Mouse (Mus musculus) layer of hippocampus, postnatal 25 days (tissue): Measurements from ENCODE around the gene Nfasc. TPM values are rescaled to one million over a fixed set of nuclear protein-coding genes. Genes with fewer than 3 reads are reported as not detected.

Experiments
- DNase-seq, 2 experiments: peaks; one replicate each; pipeline ENCODE4 v3.0.0; 2022; ENCODE audit warnings: mixed read lengths in 2 of 2, low spot score in 1 of 2; ENCODE audit errors: extremely low spot score in 1 of 2
- total RNA-seq, 2 experiments: library from RNA; stranded (reverse); gene quantifications; 2 replicates each; pipeline ENCODE4 v1.2.3; 2021

The Nfasc gene
- total RNA-seq: 100 to 1,000 TPM; 186 to 238 TPM

DNA sequence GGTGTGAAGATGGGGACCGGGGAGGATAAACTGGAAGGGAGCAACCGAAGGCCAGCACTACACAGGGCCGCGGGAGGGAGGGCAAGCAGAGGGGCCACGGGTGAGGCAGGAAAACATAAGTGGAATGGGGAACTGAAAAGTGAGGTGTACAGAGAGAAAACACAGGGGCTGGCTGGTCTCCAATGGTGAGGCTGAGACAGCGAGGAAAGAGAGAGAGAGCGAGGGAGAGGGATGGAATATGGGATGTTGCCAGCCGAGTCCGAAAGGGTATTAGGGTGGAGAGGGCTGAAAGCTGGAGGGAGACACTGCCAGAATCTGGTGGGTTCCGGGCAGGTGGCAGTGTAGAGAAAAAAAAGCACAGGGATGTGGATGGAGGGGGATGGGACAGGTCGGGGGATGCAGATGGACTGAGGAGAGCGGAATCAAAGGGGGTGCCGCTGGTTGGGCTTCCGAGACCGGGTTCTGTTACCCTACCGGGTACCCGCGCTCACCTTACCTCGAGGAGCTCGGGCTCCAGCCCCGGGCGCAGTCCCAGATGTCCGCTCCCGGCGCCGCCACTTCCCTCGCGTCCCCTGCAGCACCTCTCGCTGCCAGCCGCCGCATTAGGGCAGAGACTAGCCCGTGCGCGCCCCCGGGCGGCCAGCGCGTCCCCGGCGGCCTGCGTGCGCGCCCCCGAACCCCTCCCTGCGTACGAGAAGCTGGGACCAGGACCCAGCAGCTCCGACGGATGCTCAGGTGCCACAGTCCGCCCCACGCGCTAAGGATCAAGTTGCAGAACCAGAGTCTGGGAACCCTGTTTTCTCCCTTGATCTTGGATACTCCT, at the start of gene Nfasc:
Nfasc (minus strand) TSS at position 623 of the 823 bp plus-strand sequence.
- peak; percentile 83 to 86 for DNase-seq

- no peak for DNase-seq
Observed at GRCm38 (mm10) chr1:132791049-132791448, 49.5 kb upstream of the Nfasc start.

DNA sequence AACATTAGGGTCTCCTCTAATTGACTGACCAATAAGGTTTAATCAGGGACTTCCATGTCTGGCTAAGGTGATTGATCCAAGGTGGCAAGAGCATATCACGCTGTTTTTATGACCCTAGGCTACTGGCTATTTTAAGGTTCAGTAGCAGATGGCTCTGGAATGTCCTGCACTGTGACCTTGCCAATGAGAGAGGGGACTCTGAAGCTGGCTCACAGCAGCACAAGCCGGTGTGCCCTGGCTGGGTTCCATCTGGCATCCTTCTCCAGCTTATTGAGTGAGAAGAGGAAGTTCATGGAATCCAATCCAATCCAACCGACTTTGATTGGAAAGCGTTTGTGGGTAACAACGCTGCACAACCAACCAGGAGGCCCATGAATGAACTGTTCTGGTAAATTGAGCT, 45.3 kb upstream of the Nfasc start:
- DNase-seq: no peak

GRCm38 (mm10) chr1:132781607-132782445, 40.2 kb upstream of the Nfasc start:
- no peak for DNase-seq

- no peak for DNase-seq
Observed at GRCm38 (mm10) chr1:132780961-132781360, 39.4 kb upstream of the Nfasc start.

- DNase-seq: no peak
Observed at GRCm38 (mm10) chr1:132780254-132780653, 38.7 kb upstream of the Nfasc start.

DNA sequence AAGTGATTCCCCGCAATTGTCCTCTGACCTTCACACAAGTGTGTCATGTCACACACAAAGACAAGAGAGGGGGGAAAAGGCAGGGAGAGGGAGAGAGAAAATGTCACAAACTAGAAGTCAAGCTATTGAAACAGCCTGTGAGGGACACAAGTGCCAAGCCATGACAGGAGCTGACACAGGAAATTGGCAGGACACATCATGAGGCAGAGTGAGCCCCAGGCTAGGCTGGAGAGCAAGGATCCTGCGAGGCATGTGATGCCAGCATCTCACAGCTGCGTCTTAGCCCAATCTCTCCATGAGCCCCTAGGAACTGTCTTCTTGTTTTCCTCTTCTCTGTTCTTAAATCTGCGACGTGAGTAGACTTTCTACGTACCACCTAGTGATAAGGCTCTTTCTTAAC, 33.4 kb upstream of the Nfasc start:
- no peak for DNase-seq

GRCm38 (mm10) chr1:132771377-132771776, 29.8 kb upstream of the Nfasc start:
- DNase-seq: peak in 1 of 2 experiments; percentile 67

DNA sequence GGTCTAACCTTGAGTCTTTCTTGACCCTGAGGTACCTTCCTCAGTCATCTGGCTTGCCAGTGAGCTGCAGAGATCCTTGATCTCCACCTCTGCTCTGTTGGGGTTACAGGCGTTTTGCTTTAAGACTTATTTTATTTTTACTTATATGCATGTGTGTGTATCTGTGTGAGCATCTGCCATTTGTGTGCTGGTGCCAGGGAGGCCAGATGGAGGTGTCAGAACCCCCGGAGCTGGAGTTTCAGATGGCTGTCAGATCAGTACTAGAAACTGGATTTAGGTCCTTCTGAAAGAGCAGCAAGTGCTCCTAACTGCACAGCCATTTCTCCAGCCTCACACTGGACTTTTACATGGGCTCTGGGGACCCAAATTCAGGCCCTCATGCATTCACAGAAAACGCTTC, 28.0 kb upstream of the Nfasc start:
- DNase-seq: no peak

GRCm38 (mm10) chr1:132767422-132767821, 25.8 kb upstream of the Nfasc start:
- no peak for DNase-seq

- DNase-seq: no peak
Observed at GRCm38 (mm10) chr1:132765887-132766651, 24.5 kb upstream of the Nfasc start.

- DNase-seq: no peak
Observed at GRCm38 (mm10) chr1:132765222-132765621, 23.6 kb upstream of the Nfasc start.

DNA sequence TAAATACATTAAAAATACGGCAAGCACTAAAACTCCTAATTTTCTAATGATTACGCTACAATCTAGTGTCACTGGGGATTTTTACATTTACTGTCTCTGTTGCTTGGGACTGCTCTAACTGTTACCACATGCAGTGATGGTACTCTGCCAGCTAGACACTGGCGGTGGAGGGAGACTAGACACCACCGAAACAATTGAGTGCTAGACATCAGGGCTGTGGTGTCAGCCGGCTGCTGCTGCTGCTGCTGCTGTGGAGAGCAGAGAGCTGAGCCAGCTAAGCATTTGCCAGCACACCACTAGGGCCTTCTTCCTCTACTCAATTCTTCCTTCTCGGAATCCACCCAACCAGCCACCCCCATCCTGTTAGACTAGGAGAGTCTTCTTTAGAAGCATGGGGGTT, 17.8 kb upstream of the Nfasc start:
- DNase-seq: no peak

- peak; percentile 73 to 74 for DNase-seq
Observed at GRCm38 (mm10) chr1:132758656-132759370, 17.2 kb upstream of the Nfasc start.

DNA sequence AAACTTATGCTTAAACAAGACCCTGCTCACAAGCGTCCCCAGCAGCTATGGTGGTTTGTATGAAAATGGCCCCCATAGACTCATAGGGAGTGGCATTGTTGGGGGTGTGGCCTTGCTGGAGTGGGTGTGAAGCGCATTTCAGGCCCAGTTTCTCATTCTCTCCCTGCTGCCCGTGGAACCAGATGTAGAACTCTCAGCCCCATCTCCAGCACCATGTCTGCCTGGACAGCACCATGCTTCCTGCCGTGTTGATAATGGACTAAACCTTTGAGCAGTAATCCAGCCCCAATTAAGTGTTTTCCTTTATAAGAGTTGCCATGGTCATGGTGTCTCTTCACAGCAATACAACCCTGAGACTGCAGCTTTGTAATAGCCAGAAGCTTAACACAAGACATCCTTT, 13.6 kb upstream of the Nfasc start:
- DNase-seq: no peak

GRCm38 (mm10) chr1:132749217-132749884, 7.8 kb upstream of the Nfasc start:
- no peak for DNase-seq

- DNase-seq: no peak
Observed at GRCm38 (mm10) chr1:132746302-132746701, 4.7 kb upstream of the Nfasc start.

DNA sequence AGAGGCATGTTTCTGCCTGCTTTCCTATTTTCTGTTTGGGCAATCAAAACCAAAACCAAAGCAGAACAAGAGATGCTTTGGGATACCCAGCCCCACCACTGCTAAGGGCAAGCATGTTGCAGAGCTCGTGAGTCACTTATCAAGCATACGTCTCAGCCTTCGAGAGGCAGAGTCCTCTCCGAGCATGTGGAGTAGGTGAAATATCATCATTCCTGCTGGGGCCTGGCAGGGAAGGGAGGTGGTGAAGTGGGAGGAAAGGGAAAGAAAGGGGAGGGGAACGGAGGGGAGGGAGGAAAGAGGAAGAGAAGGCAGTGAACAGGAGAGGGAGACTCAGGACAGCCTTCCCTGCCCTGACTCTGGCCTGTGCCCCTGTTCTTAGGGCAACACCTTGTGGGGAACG, 4.0 kb upstream of the Nfasc start:
- no peak for DNase-seq

DNA sequence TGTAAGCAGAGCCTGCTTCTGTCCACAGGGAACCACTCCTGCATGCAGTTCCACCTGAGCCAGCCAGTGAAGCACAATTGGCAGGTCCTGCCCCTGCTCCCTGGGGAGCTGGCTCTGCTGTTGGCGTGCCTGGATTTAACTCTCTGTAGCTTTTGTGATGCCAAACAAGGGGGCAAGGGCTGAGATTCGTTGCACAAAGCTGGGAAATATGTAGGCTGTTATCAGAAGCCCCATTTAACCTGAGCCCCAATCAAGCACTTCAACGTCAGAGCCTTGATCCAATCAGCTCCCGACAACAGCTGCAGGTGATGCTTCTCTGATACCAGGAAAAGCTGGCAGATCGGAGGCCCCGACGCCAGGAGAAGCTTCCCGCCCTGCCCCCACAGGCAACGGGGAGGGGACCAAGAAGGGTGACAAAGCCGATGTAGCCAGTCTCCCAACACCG, 2.5 kb downstream of the Nfasc start:
- peak; percentile 40 to 56 for DNase-seq

- DNase-seq: no peak
Observed at GRCm38 (mm10) chr1:132736171-132736570, 5.4 kb downstream of the Nfasc start.
